Mouse (Mus musculus): ENCODE measurements at regions not wholly inside any gene's neighbourhood (a gene's known extent, or its start where the extent isn't known, plus 50 kb on each side); places are given as distances from the start of the nearest gene placed in this dataset.

GRCm38 (mm10) chrX:47330969-47331368, 561.8 kb downstream of the Smarca1 start:
- Histone ChIP-seq H3K4me2 (replicated peaks) (no peak overlapping the region), H3K9me3 (no peaks in the 10 kb centered on the region), H3K4me3 (no peak overlapping the region), H3K4me1 (no peaks in the 10 kb centered on the region), H3K9ac (replicated peaks) (no peak overlapping the region), H3K27me3 (no peaks in the 10 kb centered on the region), H3K36me3 (no peaks in the 10 kb centered on the region), H3K27ac (replicated peaks) (peak overlapping the region; percentile 35; the same call in 1 of the 2 replicates)
- 81% methylated on average over 1 of the region's 1 CpGs for WGBS
- ATAC-seq (ENCODE audit: low FRiP score, low read depth): no peak

GRCm38 (mm10) chrX:47328817-47329216, 564.0 kb downstream of the Smarca1 start:
- ATAC-seq (ENCODE audit: low FRiP score, low read depth): no peak
- no peak overlapping the region for H3K9ac ChIP-seq (replicated peaks)
- H3K4me2 ChIP-seq (replicated peaks): no peak overlapping the region
- no peaks in the 10 kb centered on the region for H3K36me3 ChIP-seq
- H3K4me1 ChIP-seq: no peaks in the 10 kb centered on the region
- H3K4me3 ChIP-seq: no peak overlapping the region
- no peaks in the 10 kb centered on the region for H3K9me3 ChIP-seq
- no peak overlapping the region for H3K27ac ChIP-seq (replicated peaks)
- no peaks in the 10 kb centered on the region for H3K27me3 ChIP-seq

- no peak overlapping the region for H3K27ac ChIP-seq (replicated peaks)
- H3K27me3 ChIP-seq: no peaks in the 10 kb centered on the region
- no peak overlapping the region for H3K4me3 ChIP-seq
- H3K9me3 ChIP-seq: no peaks in the 10 kb centered on the region
- no peak overlapping the region for H3K4me2 ChIP-seq (replicated peaks)
- H3K4me1 ChIP-seq: no peaks in the 10 kb centered on the region
- 40% methylated on average over 3 of the region's 3 CpGs for WGBS
- H3K9ac ChIP-seq (replicated peaks): no peak overlapping the region
- no peaks in the 10 kb centered on the region for H3K36me3 ChIP-seq
- no peak for ATAC-seq (ENCODE audit: low FRiP score, low read depth)
These were observed 577.0 kb downstream of the Smarca1 start for GRCm38 (mm10) chrX:47315810-47316209.

GRCm38 (mm10) chrX:47307140-47307539, 585.6 kb downstream of the Smarca1 start:
- 67% methylated on average over 2 of the region's 2 CpGs for WGBS
- Histone ChIP-seq H3K4me1 (no peaks in the 10 kb centered on the region), H3K4me3 (no peak overlapping the region), H3K9me3 (no peaks in the 10 kb centered on the region), H3K9ac (replicated peaks) (no peak overlapping the region), H3K36me3 (no peaks in the 10 kb centered on the region), H3K27ac (replicated peaks) (no peak overlapping the region), H3K27me3 (no peaks in the 10 kb centered on the region), H3K4me2 (replicated peaks) (no peak overlapping the region)
- no peak for ATAC-seq (ENCODE audit: low FRiP score, low read depth)

GRCm38 (mm10) chrX:47303547-47303946, 589.2 kb downstream of the Smarca1 start:
- no peak for ATAC-seq (ENCODE audit: low FRiP score, low read depth)
- Histone ChIP-seq H3K27ac (replicated peaks) (no peak overlapping the region), H3K9me3 (no peaks in the 10 kb centered on the region), H3K9ac (replicated peaks) (no peak overlapping the region), H3K36me3 (no peaks in the 10 kb centered on the region), H3K27me3 (no peaks in the 10 kb centered on the region), H3K4me1 (no peaks in the 10 kb centered on the region), H3K4me3 (no peak overlapping the region), H3K4me2 (replicated peaks) (no peak overlapping the region)
- WGBS: 32% methylated on average over 2 of the region's 2 CpGs

GRCm38 (mm10) chrX:47292548-47293147, 600.1 kb downstream of the Smarca1 start:
- Histone ChIP-seq H3K27ac (replicated peaks) (no peak overlapping the region), H3K9me3 (no peaks in the 10 kb centered on the region), H3K4me3 (no peak overlapping the region), H3K27me3 (no peaks in the 10 kb centered on the region), H3K4me2 (replicated peaks) (no peak overlapping the region), H3K9ac (replicated peaks) (no peak overlapping the region), H3K4me1 (no peaks in the 10 kb centered on the region), H3K36me3 (no peaks in the 10 kb centered on the region)
- ATAC-seq (ENCODE audit: low FRiP score, low read depth): peak; percentile 91
